18 mouse cellular contexts compared by ENCODE assay signal in the genomic region with DNA sequence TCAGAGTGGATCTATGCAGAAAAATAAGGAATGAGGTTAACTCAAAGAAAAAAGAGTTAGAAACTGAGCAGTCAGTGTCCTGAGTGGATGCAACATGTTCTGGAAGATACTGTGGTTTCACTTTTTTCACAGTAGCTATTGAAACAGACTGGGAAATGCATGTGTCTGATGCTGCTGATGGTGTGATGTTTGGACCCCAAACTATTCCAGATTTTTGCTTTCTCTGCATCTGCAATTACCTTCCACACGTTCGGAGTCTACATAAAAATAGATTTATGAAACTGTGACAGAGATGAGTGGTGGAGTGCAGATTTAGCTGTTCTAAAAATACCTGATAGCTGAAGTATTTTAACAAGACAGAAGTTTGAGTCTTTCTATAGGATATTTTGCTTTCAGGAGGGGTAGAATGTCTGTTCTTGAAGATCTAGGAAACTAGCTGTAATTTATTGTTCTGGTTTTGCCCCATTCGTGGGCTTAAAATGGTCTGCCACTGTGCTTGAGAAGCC.
"Had no signal": no experiment of that assay in that cellular context is flagged by ENCODE, and none has a peak within 500 bp of the region (broad histone marks: within the 10 kb centered on the region; RNA-seq: fewer than 3 reads in every experiment).

No protein-coding gene starts in this region.

- H3K4me1 ChIP-seq: liver, embryonic 13.5 days; midbrain, embryonic 15.5 days; neural tube, embryonic 12.5 days; neural tube, embryonic 15.5 days had no signal

- H3K4me2 ChIP-seq: liver, embryonic 13.5 days; midbrain, embryonic 11.5 days; midbrain, embryonic 15.5 days; neural tube, embryonic 12.5 days; neural tube, embryonic 15.5 days had no signal

- H3K9me3 ChIP-seq: liver, embryonic 13.5 days; midbrain, embryonic 15.5 days; neural tube, embryonic 12.5 days; neural tube, embryonic 15.5 days had no signal

- H3K36me3 ChIP-seq: liver, embryonic 13.5 days; midbrain, embryonic 15.5 days; neural tube, embryonic 12.5 days; neural tube, embryonic 15.5 days had no signal

- H3K9ac ChIP-seq: liver, embryonic 13.5 days; midbrain, embryonic 15.5 days; neural tube, embryonic 12.5 days; neural tube, embryonic 15.5 days had no signal

- DNase-seq: kidney, adult 2 months; kidney, postnatal 25 days; layer of hippocampus, adult 9-11 months; liver, embryonic 13.5 days; lung, adult 2 months; lung, postnatal 14 days; lung, postnatal 4 days; right cerebral cortex, adult 18-20 months; right cerebral cortex, postnatal 14 days; right cerebral cortex, postnatal 4 days; thymus, postnatal 25 days had no signal

- H3K4me3 ChIP-seq: layer of hippocampus, adult 2 months; liver, embryonic 13.5 days; midbrain, embryonic 15.5 days; neural tube, embryonic 12.5 days; neural tube, embryonic 15.5 days had no signal

- ATAC-seq: midbrain, embryonic 15.5 days had no signal

- H3K27ac ChIP-seq: kidney, postnatal 0 days; layer of hippocampus, adult 2 months; liver, embryonic 13.5 days; midbrain, embryonic 15.5 days; neural tube, embryonic 12.5 days; neural tube, embryonic 15.5 days; stomach, postnatal 0 days had no signal

- H3K27me3 ChIP-seq: liver, embryonic 13.5 days; midbrain, embryonic 15.5 days; neural tube, embryonic 12.5 days; neural tube, embryonic 15.5 days had no signal
